Mouse (Mus musculus) hindbrain, embryonic 11.5 days (tissue): ENCODE measurements around the gene Siglece. TPM values are rescaled to one million over a fixed set of nuclear protein-coding genes. Genes with fewer than 3 reads are reported as not detected.
"Not testable (repeated sequence)": the region's sequence is repeated elsewhere in the genome, so short reads cannot be mapped to it uniquely, and the experiment has no call there.

Experiments
- ATAC-seq: fragments of 200-750 bp; cut with Nextera tagmentation; 2 replicates; pipeline ENCODE4 v1.8.0; 2017; ENCODE audit warnings: mild to moderate bottlenecking, moderate TSS enrichment, moderate library complexity; ENCODE audit not compliant: low FRiP score
- DNase-seq: peaks from one replicate; pipeline ENCODE4 v3.0.0-alpha.2; 2015; ENCODE audit warnings: low spot score
- H3K27ac ChIP-seq: fragments of 300-500 bp; sonication (generic); 2 replicates; pipeline ENCODE4 v1.5.1; 2014; ENCODE audit warnings: mild to moderate bottlenecking, low read depth, low read length
- H3K27me3 ChIP-seq: fragments of 300-500 bp; sonication (generic); 2 replicates; pipeline ENCODE4 v1.6.1; 2014; ENCODE audit warnings: mild to moderate bottlenecking, low read length, moderate library complexity, mixed read lengths; ENCODE audit not compliant: control insufficient read depth, insufficient read depth
- H3K36me3 ChIP-seq: fragments of 300-500 bp; sonication (generic); 2 replicates; pipeline ENCODE4 v1.6.1; 2014; ENCODE audit warnings: mild to moderate bottlenecking, low read length, moderate library complexity, mixed read lengths; ENCODE audit not compliant: control insufficient read depth, insufficient read depth
- H3K4me1 ChIP-seq: fragments of 300-500 bp; sonication (generic); replicated peaks from 2 replicates; pipeline ENCODE4 v1.6.1; 2014; ENCODE audit warnings: low read length, mixed read lengths; ENCODE audit not compliant: control insufficient read depth, insufficient read depth
- H3K4me2 ChIP-seq: fragments of 300-500 bp; sonication (generic); replicated peaks from 2 replicates; pipeline ENCODE4 v1.6.1; 2014; ENCODE audit warnings: mild to moderate bottlenecking, low read depth, low read length
- H3K4me3 ChIP-seq: fragments of 300-500 bp; sonication (generic); 2 replicates; pipeline ENCODE4 v1.5.1; 2014; ENCODE audit warnings: low read depth, low read length
- H3K9ac ChIP-seq: fragments of 300-500 bp; sonication (generic); 2 replicates; pipeline ENCODE4 v1.6.1; 2014; ENCODE audit warnings: low read depth, low read length
- H3K9me3 ChIP-seq: fragments of 300-500 bp; sonication (generic); 2 replicates; pipeline ENCODE4 v1.6.1; 2016; ENCODE audit warnings: low read length; ENCODE audit not compliant: control insufficient read depth
- WGBS: fragments of 180-500 bp; shearing (Covaris S2); extraction: QIAGEN DNeasy Blood & Tissue Kit; methylation state at CpG from one replicate; pipeline ENCODE4 v1.1.7; 2014; 5-methylcytosine and 5-hydroxymethylcytosine counted together
- polyA plus RNA-seq: library from polyadenylated mRNA; unstranded; fragments of >200 nt; fragmentation: Nextera tagmentation; extraction: Ambion mirVana; gene quantifications from 2 replicates; pipeline ENCODE4 v1.2.1, GENCODE M21; 2014

Siglece gene
- polyA plus RNA-seq, 1 experiment from 2014 or later: 0.42 TPM

DNA sequence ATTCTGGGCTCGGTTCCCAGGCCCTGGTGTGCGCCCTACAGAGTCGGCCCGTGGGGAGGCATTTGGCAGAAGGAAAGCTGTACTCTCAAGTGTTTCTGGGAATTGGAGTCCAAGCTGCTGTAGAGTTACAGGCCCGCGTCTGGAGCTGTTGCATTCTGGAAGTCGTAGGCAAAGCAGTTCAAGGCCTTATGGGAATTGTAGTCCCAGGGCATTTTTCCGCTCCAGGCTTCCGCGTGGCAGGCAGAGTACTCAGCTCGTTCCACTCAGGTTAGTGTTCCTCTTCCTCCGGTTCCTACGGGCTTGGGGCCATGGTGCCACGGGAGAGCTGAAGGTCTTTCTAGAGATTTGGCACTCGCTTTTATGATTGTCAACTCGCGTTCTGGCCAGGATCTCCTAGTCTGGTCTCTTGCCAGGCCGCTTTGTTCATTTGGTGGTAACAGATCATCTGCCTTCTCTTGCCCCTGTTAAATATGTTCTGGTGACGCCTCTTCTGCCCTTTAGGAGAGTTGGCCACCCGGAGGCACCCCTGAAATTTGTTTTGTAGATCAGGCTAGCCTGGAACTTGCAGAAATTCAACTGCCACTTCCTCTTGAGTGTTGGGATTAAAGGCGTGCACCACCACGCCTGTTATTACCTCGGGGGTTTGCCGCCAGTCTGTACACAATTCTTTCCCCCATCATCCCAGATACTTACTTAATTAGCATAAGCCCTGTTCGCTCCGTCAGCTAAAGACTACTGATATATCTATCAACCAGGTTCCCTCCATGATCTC, 12.0 kb upstream of the Siglece start, which contains the start of gene Ctu1:
Gene Ctu1 (plus strand): TSS at position 208 of the 772 bp plus-strand sequence.
- under 1% methylated on average over 26 of the region's 26 CpGs for WGBS
- Histone ChIP-seq H3K9me3 (no peaks in the 10 kb centered on the region), H3K27me3 (no peaks in the 10 kb centered on the region), H3K4me2 (peak within 1 kb of the TSS; percentile 46), H3K27ac (no peak within 1 kb of the TSS), H3K36me3 (peaks cover 14% of the 10 kb centered on the region), H3K4me3 (peak within 1 kb of the TSS; percentile 47), H3K9ac (peak within 1 kb of the TSS; percentile 46), H3K4me1 (peaks cover 2% of the 10 kb centered on the region; the same call in 1 of the 2 replicates)
- ATAC-seq (peak; percentile 94), DNase-seq (peak; percentile 89)

DNA sequence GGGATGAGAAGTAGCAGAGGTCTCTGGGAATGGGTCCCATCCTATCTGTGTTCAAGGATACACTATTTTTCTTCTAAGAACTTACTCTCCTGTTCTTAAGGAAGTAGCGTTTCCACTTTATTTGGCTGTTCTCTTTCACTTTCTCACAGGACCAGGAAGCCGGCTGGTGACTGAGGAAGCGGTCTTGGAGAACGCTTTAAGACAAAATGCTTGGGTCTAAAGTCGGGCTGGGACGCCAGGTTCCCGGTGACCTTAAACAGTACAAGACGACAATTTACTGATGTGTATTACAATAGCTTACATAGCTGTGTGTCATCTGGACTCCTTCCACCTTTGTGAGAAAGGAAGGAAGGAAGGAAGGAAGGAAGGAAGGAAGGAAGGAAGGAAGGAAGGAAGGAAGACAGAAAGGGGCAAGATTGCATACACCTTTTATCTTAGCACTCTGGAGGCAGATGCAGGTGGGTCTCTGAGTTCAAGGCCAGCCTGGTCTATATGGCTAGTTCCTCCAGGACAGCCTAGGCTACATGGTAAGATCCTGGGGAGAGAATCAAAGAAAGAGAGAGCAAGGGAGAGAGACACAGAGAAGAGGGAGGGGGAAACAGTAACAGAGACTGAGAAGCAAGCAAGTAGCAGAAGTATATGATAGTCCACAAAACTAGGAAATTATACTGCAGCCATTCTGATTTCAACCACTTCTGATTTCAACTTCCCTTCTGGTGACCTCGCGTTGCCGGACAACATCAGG, 11.3 kb upstream of the Siglece start:
- ATAC-seq (peak; percentile 60), DNase-seq (no peak)
- peaks cover 2% of the 10 kb centered on the region; the same call in 1 of the 2 replicates for H3K4me1 ChIP-seq
- peaks cover 7% of the 10 kb centered on the region; the same call in 1 of the 2 replicates for H3K36me3 ChIP-seq
- H3K9ac ChIP-seq: peak overlapping the region; percentile 4
- H3K4me3 ChIP-seq: peak overlapping the region; percentile 47
- WGBS: 69% methylated on average over 11 of the region's 11 CpGs
- H3K4me2 ChIP-seq: peak overlapping the region; percentile 46
- H3K9me3 ChIP-seq: no peaks in the 10 kb centered on the region
- no peaks in the 10 kb centered on the region for H3K27me3 ChIP-seq
- H3K27ac ChIP-seq: no peak overlapping the region

DNA sequence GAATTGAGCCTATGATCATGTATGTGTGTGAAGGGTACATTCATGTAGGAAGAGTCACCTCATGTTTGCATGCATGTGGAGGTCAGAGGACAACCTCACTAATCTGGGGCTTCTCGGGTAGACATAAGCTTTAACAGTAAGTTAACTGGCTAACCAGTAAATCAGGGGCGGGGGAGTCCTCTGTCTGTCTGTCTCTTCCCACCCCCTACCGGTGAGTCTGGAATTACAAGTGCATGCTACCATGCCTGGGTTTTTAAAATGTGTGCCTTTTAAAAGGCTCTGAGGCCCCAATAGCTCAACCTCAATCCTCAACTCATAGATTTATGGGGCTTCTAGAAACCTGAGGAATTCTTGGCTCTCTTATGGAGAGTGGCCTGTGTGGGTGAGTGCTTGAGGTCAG, 8.6 kb upstream of the Siglece start:
- Histone ChIP-seq H3K27ac (no peak overlapping the region), H3K4me3 (no peak overlapping the region), H3K36me3 (no peaks in the 10 kb centered on the region), H3K4me2 (no peak overlapping the region), H3K9ac (no peak overlapping the region), H3K9me3 (no peaks in the 10 kb centered on the region), H3K4me1 (peaks cover 2% of the 10 kb centered on the region; the same call in 1 of the 2 replicates), H3K27me3 (no peaks in the 10 kb centered on the region)
- DNase-seq: peak; percentile 42
- ATAC-seq: no peak
- WGBS: 24% methylated on average over 3 of the region's 3 CpGs

- H3K4me1 ChIP-seq, H3K4me2 ChIP-seq, H3K36me3 ChIP-seq, H3K4me3 ChIP-seq, DNase-seq, H3K27ac ChIP-seq, H3K27me3 ChIP-seq, ATAC-seq, H3K9ac ChIP-seq, H3K9me3 ChIP-seq: not testable (repeated sequence)
- 87% methylated on average over 4 of the region's 4 CpGs for WGBS
Measured at GRCm38 (mm10) chr7:43667221-43667620, 7.3 kb upstream of the Siglece start.

DNA sequence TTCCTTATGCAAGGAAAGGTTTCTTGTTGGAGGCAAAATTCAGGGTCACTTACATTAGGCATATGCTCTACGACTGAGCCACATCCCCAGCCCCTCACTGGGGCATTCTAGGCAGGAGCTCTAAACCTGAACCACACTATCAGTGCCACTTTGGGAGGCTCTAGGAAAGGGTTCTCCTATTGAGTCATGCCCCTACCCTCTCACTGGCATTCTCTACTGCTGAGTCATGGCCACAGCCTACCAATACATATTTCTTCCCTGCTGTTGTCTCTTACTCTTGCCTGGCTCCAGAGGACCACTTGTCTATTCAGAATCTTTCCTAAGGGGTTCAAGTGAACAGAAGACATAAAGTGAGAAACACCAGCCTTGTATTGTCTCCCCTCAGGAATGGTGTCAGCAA, 2.8 kb upstream of the Siglece start:
- ATAC-seq (no peak), DNase-seq (no peak)
- Histone ChIP-seq H3K4me3 (no peak overlapping the region), H3K27ac (no peak overlapping the region), H3K9ac (no peak overlapping the region), H3K27me3 (no peaks in the 10 kb centered on the region), H3K4me1 (no peaks in the 10 kb centered on the region), H3K4me2 (no peak overlapping the region), H3K36me3 (no peaks in the 10 kb centered on the region), H3K9me3 (no peaks in the 10 kb centered on the region)
- 100% methylated on average over 1 of the region's 1 CpGs for WGBS

GRCm38 (mm10) chr7:43656232-43656631, 3.7 kb downstream of the Siglece start:
- Histone ChIP-seq H3K4me2 (no peak overlapping the region), H3K9ac (no peak overlapping the region), H3K9me3 (no peaks in the 10 kb centered on the region), H3K27ac (no peak overlapping the region), H3K27me3 (no peaks in the 10 kb centered on the region), H3K4me3 (no peak overlapping the region), H3K36me3 (no peaks in the 10 kb centered on the region), H3K4me1 (no peaks in the 10 kb centered on the region)
- ATAC-seq (no peak), DNase-seq (no peak)
- 74% methylated on average over 6 of the region's 6 CpGs for WGBS

- H3K27ac ChIP-seq: no peak overlapping the region
- no peaks in the 10 kb centered on the region for H3K36me3 ChIP-seq
- 83% methylated on average over 3 of the region's 3 CpGs for WGBS
- H3K27me3 ChIP-seq: no peaks in the 10 kb centered on the region
- H3K9me3 ChIP-seq: no peaks in the 10 kb centered on the region
- no peak overlapping the region for H3K4me2 ChIP-seq
- DNase-seq (no peak), ATAC-seq (no peak)
- H3K4me3 ChIP-seq: no peak overlapping the region
- H3K9ac ChIP-seq: no peak overlapping the region
- H3K4me1 ChIP-seq: no peaks in the 10 kb centered on the region
Measured at GRCm38 (mm10) chr7:43654519-43654918, 5.4 kb downstream of the Siglece start.

DNA sequence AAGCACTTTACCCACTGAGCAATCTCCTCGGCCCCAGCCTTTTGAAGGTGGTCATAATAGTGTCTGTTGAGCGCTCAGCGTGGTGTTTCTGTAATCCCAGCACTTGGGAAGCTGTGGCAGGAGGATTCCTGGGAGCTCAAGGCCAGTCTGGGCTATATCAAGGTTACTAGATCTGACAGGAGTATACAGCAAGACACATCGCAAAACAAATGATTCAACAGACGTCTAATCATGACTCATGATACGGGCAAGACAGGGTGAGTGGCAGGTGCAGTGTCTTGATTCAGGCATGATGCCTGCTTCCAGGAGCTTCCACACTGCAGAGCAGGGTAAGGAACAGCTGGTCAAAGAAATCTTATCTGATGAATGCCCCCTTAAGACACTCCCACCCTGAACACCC, 7.3 kb downstream of the Siglece start:
- H3K9me3 ChIP-seq: no peaks in the 10 kb centered on the region
- H3K27ac ChIP-seq: no peak overlapping the region
- 88% methylated on average over 6 of the region's 6 CpGs for WGBS
- no peaks in the 10 kb centered on the region for H3K36me3 ChIP-seq
- H3K27me3 ChIP-seq: no peaks in the 10 kb centered on the region
- H3K4me2 ChIP-seq: no peak overlapping the region
- H3K9ac ChIP-seq: no peak overlapping the region
- ATAC-seq (no peak), DNase-seq (no peak)
- H3K4me1 ChIP-seq: no peaks in the 10 kb centered on the region
- H3K4me3 ChIP-seq: no peak overlapping the region
